Mouse (Mus musculus) G1E (cell line): ENCODE measurements around the gene Ugt1a6b.

Source experiments
- CTCF ChIP-seq: IDR thresholded peaks from 2 replicates; pipeline ENCODE4 v1.5.1; 2012; ENCODE audit warnings: low read depth, low read length, inconsistent platforms, mixed read lengths
- POLR2AphosphoS5 ChIP-seq: IDR thresholded peaks from 2 replicates; pipeline ENCODE4 v1.6.1; 2012; ENCODE audit warnings: low read depth, low read length, inconsistent platforms; ENCODE audit not compliant: insufficient replicate concordance
- TAL1 ChIP-seq: conservative IDR thresholded peaks from 2 replicates; pipeline ENCODE4 v1.6.1; 2012; ENCODE audit warnings: low read depth, low read length, inconsistent platforms, mixed read lengths

- TF ChIP-seq CTCF, result 0 out of 2 replicates have a peak, but pooled peaks have one; percentile 13
- TF ChIP-seq TAL1, result no peak
- no peak for TF ChIP-seq POLR2AphosphoS5
Measured at GRCm38 (mm10) chr1:88217144-88217543, 114.1 kb downstream of the Ugt1a6b start.
